Mouse (Mus musculus) c-Kit-positive CD71-positive TER-119-negative erythroid progenitor cells, embryonic 14.5 days (primary cell): ENCODE data around the gene Arhgap22.
A peak's percentile ranks its signal among the peaks of the same experiment; 100 is the strongest.

Experiments used
- DNase-seq: peaks from one replicate; pipeline ENCODE4 v3.0.0-alpha.2; 2013; ENCODE audit warnings: low read depth

The Arhgap22 gene

DNA sequence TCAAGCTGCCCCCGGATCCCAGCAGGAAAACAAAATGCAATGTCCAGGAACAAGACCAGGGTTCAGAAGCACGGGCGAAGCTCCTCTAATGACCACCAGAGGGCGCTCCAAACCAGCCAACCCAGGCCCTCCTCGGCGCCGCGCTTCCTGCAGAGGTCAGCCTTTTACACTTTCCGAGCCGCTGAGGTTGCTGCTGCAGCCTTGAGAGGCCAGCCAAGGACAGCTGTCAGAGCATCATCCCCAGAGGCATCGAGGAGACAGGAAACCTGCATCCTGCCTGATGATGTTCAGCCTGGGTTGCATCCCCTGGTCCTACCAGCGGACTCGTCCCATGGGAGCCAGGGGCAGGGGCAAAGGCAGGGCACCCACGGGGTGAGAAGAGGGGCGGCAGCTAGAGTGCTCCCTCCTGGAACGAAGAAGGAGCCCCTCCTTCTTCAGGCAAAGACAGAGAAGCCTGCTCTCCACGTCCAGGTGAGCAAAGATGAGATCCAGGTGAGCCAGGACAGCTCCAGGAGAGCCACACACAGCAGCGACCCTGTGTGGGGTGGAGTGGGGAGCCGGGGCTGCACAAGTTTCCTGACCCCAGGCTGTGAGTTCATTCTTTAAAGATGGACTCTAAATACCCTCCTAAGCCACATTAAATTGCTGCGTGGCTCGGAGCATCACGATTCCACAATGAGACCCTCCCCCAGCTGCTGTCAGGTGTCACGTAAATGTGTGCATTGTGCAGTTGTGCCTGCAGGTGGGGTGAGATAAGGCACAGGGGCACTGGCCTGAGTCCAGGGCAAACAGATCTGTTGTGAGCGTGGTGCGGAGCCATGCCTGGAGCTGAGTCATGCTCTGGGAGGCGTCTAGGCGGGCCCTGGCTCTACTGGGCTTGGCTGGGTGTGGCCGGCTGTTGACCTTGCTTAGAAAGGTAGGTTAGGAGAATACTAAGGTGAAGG lies at the start of gene Arhgap22:
Arhgap22 (plus strand) TSS at position 204 of the 944 bp plus-strand sequence.
- peak; percentile 54 for DNase-seq

DNA sequence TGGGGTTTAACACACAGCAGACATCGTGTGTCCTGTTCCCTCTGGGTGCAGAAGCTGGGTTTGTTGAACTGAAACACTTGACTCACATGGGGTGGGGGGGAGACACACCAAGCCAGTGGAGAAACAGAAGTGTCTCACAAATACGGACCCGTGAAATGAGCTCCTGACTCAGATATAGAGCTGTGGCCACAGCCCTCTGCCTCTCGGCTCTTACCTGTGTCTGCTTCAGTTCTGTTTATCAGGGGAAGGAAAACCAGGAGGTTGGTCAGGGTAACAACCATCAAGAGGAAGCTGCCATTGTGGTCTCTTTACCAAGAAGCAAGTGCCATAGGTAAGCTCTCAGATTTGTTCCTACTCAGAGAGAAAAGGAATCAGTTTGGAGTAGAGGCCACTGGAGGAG lies 45.1 kb upstream of the Arhgap22 start:
- DNase-seq: no peak

DNA sequence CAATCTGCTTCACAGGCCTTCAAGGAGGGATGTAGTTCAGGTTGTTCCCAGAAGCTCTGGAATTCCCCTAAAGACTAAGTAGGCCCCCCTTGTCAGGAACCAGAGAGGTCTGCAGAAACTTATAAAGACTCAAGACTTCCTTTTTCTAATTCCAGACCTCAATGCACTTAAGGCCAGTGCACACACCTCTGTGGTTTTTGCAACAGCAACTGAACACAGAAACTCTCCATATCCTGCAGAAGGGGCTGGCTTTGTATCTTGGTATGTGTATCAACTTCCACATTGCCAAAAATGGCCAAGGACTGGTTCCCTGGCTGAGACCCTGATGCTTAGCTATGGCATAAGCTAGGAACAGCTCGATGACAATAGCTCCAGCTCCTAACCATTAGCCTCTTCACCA lies 41.9 kb upstream of the Arhgap22 start:
- DNase-seq: no peak

DNA sequence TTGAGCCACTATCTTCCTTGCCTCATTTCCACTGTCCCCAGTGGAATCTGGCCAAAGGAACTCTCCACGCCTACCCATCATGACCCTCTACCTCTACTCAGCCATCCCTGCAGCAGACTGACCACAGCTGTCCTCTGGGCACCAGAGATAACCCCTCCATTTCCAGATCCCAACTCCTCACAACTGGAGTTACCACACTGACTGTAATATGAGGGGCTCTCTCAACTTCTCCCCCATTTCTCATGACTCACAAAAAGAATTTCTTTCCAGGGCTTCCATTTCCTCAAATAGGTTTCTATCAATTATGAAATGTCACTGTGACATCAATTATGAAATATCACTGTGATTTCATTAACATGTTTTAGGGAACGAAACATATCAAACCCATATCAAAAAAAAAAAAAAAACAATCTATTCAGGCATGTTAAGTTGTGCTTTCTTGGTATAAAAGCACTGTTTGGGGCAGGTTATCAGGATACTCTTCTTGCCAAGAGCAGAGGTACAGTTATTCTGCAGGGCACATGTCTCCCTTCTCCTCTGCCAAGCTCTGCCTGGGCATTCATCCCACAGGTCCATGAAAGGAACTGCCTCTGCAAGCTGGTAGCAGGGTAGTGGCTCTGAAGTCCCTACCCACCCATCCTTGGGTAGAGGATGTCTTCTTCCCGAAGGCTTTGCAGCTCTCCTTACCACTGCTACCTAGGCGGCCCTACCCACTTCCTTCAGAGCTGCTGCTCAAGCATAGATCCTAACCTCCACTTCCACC lies 38.6 kb upstream of the Arhgap22 start:
- no peak for DNase-seq

DNA sequence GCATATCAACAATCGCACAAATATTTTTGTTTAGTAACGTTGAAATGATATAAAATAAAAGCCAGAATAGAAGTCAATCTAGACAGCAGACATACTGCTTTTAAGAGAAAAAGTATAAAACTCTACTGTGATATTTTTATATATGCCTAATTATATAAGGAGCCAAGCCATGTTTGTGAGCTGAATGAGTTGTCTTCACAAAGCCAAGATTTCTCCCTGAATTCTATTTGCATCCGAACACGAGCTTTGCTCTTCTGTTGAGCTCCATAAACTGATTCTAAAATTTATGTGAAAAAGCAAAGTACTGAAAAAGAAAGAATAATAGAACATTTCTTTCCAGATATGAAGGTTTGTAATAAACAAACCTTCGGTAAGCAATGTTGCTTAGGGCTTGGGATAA lies 33.7 kb upstream of the Arhgap22 start:
- DNase-seq: no peak

DNA sequence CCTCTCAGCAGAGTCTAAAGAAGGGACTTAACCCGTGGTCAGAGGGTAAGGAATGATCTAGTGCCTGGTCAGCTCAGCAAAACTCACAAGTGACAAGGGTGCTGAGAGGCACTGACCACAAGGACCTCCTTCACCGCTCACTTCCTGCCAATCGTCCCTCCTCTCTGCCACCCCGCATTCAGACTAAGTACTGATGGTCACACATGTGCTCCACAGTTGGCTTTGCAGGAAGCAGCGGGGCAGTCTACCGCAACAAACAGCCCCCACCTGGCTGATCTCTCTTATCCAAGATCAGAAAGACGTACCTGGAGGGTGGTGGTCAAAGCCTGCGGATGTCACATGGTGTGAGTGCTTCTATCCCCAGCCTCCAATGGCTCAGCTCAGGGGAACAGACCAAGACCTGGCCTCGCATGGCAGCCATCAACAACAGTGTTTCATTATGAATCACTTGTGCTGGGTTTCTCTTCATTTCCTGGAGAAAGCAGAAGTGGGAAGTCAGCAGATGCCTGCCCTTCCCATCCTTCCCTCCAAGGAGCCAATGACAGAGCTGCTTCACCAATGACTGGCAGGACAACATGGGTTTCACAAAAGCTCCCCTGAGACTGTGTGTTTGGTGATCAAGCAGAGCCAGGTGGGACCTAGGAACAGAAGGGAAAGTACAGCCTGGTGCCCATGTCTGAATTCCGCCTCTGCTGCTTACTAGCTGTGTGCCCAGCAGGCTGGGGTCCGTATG lies 28.6 kb upstream of the Arhgap22 start, which contains the start of gene Wdfy4:
Wdfy4 (minus strand) TSS at position 441 of the 733 bp plus-strand sequence.
- peak; percentile 2 for DNase-seq

DNA sequence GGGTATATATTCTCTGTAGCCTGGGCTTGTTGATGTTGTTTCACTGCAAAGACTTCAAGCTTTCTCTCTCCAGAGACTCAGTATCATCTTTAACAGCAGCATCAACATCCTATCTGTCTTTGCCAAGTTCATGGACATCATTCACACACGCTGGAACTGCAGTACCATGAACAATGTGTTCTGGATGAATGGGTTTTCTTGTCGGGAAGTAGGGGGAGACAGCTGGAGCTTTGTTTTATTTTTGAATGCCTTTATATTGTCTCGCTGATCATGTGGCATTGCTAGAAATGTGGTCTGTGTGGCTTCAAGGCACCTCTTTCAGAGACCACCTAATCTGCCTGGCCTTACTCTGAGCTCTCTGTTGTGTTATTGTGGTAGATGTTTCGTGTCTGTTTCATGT lies 26.6 kb upstream of the Arhgap22 start:
- DNase-seq: no peak

DNA sequence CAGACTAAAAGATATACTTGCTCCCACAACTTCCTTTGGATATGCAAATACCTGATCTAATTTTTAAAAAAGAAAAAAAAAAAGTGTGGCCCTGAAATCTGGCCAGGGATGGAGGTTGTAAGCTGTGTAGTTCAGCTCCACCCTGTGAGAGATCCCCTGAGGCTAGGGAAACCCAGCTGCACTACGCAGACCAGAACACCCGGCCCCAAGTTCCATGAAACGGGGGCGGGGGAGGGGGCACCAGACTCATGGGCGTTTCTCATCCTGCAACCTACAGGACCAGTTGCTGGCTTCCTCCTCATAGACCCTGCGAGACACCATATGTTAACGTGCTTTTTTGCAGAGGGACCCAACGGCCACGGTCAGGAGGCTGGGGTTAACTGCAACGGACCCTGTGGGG lies 24.6 kb upstream of the Arhgap22 start:
- no peak for DNase-seq

DNA sequence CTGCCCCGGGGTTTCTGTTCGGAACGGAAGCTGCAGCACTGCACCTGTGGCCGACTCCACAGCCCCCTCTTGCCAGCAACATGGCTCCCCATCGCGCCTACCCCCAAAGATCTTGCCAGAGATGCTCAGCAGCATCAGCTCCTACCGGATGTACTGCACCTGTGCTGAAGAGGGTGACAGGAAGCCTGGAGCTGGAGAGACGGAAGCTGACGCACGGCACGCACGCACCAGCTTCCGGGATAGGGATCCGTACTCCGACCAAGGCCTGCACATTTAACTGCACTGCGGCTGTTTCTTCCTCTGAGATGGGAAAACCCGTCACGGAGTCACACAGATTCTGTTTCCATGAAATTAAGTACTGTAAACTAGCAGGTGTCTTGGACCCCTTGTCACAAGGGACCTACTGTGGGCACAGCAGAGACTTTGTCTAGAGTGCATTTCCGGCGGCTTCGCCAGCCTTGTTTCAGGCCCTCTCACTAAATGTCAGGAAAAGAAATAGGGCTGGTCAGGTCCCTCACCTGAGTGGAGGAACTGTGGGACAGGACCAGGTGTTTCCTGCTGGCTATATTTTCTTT lies 23.9 kb upstream of the Arhgap22 start:
- DNase-seq: no peak

DNA sequence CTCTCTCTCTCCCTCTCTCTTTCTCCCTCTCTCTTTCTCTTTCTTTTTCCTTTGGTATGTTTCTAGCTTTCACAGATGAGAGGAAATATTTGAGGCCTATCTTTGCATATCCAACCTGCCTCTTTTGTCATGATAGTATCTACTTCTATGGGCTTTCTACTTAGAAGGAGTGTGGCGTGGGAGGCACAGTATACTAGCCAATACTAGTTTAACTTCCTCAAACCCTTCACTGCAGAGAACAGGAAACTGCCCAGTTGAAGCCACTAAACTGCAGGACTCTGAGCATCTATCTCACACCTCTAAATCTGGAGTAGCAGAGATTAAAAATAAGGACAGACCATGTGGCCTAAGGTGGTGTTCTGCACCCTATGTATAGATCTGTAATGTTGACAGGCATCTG lies 23.2 kb upstream of the Arhgap22 start:
- no peak for DNase-seq

DNA sequence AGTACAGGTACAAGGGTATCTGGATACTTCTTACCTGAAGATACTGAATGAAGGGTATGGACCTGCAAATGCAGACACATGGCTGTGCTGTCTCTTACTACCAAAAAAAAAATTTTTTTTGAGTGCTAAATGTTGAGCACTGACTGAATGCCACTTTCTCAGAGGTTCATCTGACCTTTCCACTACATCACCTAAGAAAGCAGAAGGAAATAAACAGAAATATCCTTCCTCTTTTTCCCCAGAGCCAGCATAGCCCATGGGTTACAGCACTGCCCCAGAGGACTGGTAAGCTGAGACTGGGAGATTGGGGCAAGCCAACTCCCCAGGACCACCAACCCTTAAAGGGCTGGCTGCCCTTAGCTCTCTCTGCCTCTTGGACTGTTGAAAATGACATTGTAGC lies 20.1 kb upstream of the Arhgap22 start:
- no peak for DNase-seq

DNA sequence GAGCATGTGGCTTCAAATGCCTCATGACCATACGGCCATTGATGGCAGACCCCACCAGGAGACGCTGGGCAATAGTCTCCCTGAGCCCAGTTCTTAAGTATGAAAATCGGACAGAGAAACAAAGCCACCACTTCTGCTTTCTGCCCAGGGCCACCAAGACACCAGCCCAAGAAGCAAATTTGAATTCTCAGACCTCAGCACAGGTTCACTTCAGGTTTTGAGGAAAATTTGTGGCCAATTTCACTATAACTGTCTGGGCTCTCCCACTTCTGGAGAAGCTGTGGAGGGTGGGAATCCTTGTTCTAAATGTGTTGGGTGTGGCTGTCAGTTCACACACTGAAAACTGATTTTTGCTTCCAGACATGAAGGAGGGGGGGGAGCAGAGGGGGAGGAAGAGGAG lies 19.6 kb upstream of the Arhgap22 start:
- no peak for DNase-seq

DNA sequence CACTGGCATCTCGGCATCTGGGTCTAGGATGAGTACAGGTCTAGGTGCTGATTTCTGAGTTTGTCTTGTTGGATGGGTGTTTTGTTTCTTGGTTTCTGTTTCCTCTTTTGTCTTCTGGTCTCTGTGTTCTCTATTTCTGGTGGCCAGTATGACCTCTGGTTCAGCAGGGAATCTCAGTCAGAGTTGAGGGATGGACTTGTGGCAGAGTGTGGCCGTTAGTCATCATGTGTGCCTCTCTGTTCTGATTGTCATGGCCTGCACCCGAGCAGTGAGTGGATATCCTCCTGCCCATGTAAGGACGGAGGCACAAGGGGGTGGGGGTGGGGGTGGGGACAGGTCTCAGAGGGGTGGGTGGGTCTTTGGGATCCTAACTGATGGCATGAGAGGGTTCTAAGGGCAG lies 11.7 kb upstream of the Arhgap22 start:
- no peak for DNase-seq

DNA sequence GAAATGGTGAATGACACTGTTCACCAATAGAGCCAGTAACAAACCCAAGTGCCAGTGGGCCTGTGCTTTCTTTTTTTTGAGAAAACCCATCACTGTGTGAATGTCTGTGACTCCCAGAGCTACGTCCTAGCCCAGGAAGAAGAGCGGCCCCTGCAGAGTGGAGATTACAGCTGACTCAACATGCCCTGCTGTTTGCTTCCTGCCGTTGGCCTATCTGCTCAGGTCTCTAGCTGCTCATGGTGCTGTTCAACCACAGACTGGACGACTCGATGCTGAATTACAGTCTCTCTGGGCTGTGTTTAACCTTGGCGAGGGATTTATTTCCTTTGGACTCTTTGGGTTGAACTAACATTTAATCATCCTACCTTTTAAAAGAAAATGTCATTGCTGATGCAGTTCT lies 10.9 kb upstream of the Arhgap22 start:
- no peak for DNase-seq

DNA sequence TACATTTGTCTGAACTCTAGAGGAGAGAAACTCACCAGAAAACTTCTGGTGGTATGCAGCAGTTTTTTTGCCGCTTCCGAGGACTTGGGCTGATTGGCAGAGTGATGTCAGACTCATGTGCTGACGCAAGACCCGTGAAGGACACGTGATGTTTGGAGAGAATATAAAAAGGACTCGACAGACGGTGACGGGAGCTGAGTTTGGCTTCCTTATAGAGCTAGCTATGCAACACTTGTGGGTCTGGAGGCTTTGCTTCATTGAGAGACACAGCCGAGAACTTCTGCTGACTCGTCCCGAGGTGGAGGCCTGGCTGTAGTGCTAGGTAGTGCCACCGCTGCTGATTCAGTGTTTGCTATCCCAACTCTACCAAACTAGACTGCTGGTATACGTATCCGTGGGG lies 10.0 kb upstream of the Arhgap22 start:
- DNase-seq: no peak

DNA sequence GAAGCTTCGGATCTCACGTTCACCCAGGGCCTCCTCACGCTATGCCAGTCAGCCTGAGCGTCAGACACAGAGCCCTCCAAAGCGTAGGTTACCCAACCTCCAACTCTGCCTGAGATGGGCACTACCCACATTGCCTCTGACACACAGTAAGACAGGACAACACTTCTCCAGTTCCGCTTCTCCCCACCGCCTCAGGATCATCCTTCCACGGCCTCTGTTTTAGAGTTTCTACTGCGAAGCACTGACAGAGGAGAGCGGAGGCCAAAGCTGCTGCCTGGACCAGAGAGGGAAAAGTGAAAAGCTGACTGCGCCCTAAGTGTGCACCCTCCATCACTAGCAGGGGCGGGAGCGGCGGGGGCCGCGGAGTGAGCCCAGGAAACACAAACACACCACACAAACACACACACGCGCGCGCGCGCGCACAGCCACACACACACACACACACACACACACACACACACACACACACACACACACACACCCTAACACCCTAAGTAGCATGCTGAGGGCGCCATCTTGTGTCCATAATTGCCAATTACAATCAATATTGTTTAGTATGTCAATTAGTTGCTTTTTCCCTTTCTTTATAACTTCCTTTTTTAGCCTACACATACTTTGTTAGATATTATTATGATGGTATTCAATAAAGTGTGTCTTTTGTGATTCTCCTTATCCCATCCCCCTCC lies 8.4 kb upstream of the Arhgap22 start:
- no peak for DNase-seq

DNA sequence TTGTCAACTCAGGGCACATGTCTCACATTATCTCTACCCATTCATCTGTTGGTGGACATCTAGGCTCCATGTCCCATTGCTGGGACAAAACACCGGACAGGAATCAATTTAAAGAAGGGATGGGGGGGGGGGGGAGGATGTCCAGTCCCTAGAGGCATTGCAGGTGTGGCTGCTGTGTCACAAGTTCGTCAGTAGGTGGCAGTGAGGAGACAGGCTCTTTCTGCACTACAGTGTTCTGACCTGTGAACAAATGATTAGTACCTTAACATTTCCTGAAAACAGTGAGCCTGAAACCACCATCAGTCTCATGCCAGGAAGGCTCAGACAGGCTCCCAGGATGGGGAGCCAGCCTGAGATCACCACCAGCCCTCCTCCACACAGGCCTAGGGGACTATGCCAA lies 6.8 kb upstream of the Arhgap22 start:
- peak; percentile 19 for DNase-seq

DNA sequence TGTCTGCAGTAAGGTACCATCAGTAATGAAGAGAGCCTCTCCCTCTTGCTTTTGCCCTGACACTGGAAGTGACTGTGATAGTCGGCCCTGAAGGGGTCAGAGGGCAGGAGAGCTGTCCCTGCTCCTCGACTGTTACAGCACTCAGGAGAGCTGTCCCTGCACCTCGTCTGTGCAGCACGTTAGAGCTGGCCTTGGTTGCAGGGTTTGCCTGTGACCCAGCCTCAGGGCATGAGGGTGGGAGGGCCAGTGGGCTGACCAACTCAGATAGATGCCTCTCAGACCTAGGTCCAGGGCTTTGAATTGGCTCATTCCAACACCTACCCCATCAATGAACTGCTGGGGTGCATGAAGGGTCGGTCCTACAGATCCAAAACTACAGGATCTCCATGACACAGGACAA lies 5.5 kb upstream of the Arhgap22 start:
- DNase-seq: no peak

DNA sequence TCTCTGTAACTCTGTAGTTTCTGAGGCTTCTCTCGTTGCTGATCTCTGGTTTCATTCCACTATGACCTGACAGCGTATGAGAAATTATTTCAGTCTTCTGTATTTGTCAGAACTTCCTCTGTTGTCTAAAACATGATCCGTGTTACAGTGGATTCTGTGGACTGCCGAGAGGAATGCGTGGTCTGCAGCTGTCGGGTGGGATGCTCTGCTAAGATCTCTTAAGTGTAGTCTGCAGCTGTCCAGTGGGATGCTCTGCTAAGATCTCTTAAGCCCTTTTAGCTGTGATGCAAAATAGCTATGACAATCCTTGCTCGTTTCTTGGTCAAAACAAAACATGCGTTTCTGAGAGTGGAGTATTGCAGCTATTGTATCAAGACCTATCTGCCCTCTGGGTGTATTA lies 3.0 kb upstream of the Arhgap22 start:
- no peak for DNase-seq

DNA sequence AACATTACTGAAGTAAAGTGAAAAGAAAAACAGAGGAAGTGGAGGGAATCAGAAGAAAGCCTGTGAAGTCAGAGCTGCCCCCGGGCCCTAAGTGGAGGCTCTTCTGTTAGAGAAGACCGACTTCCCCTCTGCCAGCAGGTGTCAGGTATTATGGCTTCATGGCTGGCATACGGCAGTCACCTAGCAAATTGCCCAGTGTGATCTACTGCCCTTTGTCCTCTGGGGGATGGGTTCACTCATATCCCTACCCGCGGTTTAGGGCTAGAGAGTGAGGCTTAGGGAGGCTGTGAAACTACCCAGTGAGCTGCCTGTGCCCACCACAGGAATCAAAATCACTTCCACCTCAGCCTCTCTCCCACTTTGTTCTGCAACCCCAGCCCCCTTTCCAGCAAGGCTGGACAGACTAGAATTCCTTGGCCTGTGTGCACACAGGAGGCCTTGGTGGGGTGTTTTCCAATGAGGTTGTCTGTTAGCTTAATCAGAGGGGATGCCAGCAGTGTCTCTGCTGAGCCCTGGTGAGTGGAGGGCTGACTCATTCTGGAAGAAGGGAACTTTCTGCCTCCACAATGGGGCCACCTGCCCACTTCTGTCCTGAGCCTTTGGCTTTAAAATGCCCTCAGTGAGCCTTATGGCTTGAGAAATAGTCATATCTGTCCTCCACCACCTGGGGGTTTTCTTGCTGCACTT lies 1.4 kb upstream of the Arhgap22 start:
- no peak for DNase-seq

DNA sequence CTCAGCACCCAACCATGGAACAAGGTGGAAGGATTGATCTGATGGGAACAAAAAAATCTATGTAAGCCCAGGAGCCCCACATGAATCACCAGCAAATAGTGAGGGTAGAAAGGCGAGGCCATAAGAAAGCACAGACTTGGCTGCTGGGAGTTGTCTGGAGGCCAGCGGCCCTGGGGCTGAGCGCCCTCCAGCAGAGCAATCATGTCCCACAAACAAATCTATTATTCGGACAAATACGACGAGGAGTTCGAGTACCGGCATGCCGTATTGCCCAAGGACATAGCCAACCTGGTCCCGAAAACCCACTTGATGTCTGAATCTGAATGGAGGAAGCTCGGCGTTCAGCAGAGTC lies 892 bp upstream of the Arhgap22 start:
- DNase-seq: no peak
